Mouse (Mus musculus): ENCODE data around the gene Ndufb10. TPM values are rescaled to one million over a fixed set of nuclear protein-coding genes. Genes with fewer than 3 reads are reported as not detected.

Ndufb10 gene
- polyA plus RNA-seq, 1 experiment from 2014 or later = 269 TPM

DNA sequence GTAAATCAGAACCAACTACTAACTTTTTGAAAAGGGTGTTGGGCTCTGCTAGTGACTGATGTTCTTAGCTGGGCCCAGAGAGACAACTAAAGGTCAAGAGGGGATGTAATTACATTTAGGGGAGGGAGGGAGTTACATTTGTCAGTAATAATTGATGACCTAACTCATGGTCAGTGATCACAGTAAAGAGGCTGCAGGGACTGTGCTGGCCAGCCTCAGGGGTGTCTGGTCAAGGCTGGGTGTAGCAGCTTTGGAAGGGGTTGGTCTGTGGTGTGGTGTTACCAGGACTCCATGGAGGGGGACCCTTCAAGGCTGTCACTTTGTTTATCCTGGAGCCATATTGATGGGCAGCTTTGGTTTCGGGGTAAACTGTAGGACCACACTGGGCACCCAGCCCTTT is 33.1 kb upstream of the Ndufb10 start:
- peaks cover 9% of the 10 kb centered on the region; the same call in 1 of the 2 replicates for H3K27me3 ChIP-seq (ENCODE audit: control insufficient read depth, insufficient read depth, low read length)
- H3K9me3 ChIP-seq (ENCODE audit: control insufficient read depth, low read length) = no peaks in the 10 kb centered on the region
- TF ChIP-seq EP300 (optimal IDR thresholded peaks at IDR 0.05) = no peak
- no peak for TF ChIP-seq CTCF (IDR thresholded peaks at IDR 0.05; ENCODE audit: low read depth)
- DNase-seq (ENCODE audit: low spot score) (no peak), ATAC-seq (ENCODE audit: low FRiP score, low TSS enrichment) (no peak; the same call in 1 of the 2 replicates)
- no peak overlapping the region for H3K9ac ChIP-seq (ENCODE audit: low read length)
- H3K4me3 ChIP-seq (ENCODE audit: low read depth, low read length) = no peak overlapping the region
- H3K36me3 ChIP-seq (ENCODE audit: control insufficient read depth, insufficient read depth, low read length) = no peaks in the 10 kb centered on the region
- no peak overlapping the region for H3K4me2 ChIP-seq (replicated peaks; ENCODE audit: low read depth)
- H3K27ac ChIP-seq (replicated peaks) = no peak overlapping the region
- peaks cover 6% of the 10 kb centered on the region for H3K4me1 ChIP-seq (replicated peaks; ENCODE audit: control insufficient read depth, insufficient read depth)
- WGBS = 83% methylated on average over 1 of the region's 1 CpGs

DNA sequence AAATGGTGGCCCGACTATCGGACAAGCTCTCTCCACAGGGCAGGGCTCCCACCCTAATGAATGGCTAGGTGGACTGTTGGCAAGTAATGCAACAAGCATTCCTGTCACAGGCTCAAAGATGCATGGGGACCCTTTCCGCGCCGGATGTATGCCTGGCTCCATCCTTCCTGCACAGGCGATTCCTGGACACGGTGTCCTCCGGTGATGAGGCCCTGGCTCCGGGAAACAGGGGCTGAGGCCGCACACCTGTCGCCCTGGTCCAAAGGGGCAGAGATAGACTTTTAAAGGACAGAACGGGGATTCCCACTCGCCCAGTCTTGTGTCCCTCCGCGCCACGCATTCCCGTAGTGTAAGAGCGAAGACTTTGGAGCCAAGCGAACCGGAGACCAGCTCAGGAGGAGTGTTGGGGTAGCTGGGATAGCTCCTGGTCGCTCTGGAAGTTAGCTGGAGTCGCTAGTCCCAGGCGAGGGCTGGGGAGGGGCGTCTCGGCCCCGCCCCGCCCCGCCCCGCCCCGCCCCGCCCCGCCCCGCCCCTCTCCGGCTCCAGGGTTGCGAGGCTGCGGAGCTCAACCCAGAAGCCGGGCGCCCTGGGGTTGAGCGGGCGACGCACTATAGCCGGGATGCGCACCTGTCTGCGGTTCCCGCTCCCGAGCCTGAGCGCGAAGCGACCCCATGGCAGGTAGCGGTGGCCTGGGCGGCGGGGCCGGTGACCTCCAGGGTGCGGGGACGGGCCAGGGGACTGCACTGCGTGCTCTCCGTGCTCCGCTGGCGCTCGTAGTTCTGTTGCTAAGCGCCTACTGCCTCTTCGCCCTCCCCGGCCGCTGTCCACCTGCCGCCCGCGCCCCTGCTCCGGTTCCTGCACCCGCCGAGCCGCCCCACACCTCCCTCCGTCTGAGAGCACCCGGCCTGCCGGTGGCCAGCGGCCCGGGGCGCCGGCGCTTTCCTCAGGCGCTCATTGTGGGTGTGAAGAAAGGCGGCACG is 28.4 kb upstream of the Ndufb10 start, which contains the start of gene Hs3st6:
Gene Hs3st6 (plus strand): TSS at position 574 of the 980 bp plus-strand sequence.
- peak; percentile 77 for ATAC-seq (ENCODE audit: low FRiP score, low TSS enrichment)
- H3K27ac ChIP-seq (replicated peaks) = no peak within 1 kb of the TSS

DNA sequence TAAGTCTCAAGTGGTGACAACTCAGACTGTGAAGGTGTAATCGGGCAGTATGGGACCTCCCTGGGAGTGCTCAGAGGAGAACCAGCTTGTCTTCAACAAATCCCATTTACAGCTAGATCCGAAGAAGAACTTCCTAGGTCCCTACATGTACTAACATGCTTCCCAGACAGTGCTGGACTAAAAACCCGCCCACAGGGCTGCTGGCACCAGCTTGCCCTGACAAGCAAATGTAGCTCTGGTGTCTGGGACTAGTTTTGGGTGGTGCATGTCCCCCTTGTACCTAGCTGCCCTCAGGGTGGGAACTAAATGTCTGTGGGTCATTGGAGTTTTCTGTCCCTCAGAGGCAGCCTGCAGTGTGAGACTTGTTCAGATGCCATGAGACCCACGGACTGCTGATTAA is 27.2 kb upstream of the Ndufb10 start:
- TF ChIP-seq EP300 (optimal IDR thresholded peaks at IDR 0.05) (no peak), CTCF (IDR thresholded peaks at IDR 0.05; ENCODE audit: low read depth) (no peak)
- peaks cover 13% of the 10 kb centered on the region; the same call in 1 of the 2 replicates for H3K27me3 ChIP-seq (ENCODE audit: control insufficient read depth, insufficient read depth, low read length)

More for the DNA sequence above, 28.4 kb upstream of the Ndufb10 start, which contains the start of gene Hs3st6:
- Histone ChIP-seq H3K9me3 (ENCODE audit: control insufficient read depth, low read length) (no peaks in the 10 kb centered on the region), H3K4me1 (replicated peaks; ENCODE audit: control insufficient read depth, insufficient read depth) (peaks cover 8% of the 10 kb centered on the region), H3K4me3 (ENCODE audit: low read depth, low read length) (peak within 1 kb of the TSS; percentile 48), H3K27me3 (ENCODE audit: control insufficient read depth, insufficient read depth, low read length) (peaks cover 13% of the 10 kb centered on the region; the same call in 1 of the 2 replicates), H3K4me2 (replicated peaks; ENCODE audit: low read depth) (peak within 1 kb of the TSS; percentile 88), H3K36me3 (ENCODE audit: control insufficient read depth, insufficient read depth, low read length) (no peaks in the 10 kb centered on the region), H3K9ac (ENCODE audit: low read length) (peak within 1 kb of the TSS; percentile 31; the same call in 1 of the 2 replicates)
- WGBS = 2% methylated on average over 60 of the region's 82 CpGs
- TF ChIP-seq EP300 (optimal IDR thresholded peaks at IDR 0.05) (no peak), CTCF (IDR thresholded peaks at IDR 0.05; ENCODE audit: low read depth) (no peak)
- DNase-seq (ENCODE audit: low spot score) = peak; percentile 60

GRCm38 (mm10) chr17:24746986-24747385 is 22.7 kb upstream of the Ndufb10 start:
- 48% methylated on average over 4 of the region's 4 CpGs for WGBS
- no peak for ATAC-seq (ENCODE audit: low FRiP score, low TSS enrichment)
- no peaks in the 10 kb centered on the region for H3K4me1 ChIP-seq (replicated peaks; ENCODE audit: control insufficient read depth, insufficient read depth)
- no peak overlapping the region for H3K4me3 ChIP-seq (ENCODE audit: low read depth, low read length)
- H3K27me3 ChIP-seq (ENCODE audit: control insufficient read depth, insufficient read depth, low read length) = no peaks in the 10 kb centered on the region
- H3K27ac ChIP-seq (replicated peaks) = no peak overlapping the region
- H3K9ac ChIP-seq (ENCODE audit: low read length) = no peak overlapping the region
- no peak overlapping the region for H3K4me2 ChIP-seq (replicated peaks; ENCODE audit: low read depth)
- H3K36me3 ChIP-seq (ENCODE audit: control insufficient read depth, insufficient read depth, low read length) = 0 out of 2 replicates have a peak, but pooled peaks cover 1% of the 10 kb centered on the region
- no peak for DNase-seq (ENCODE audit: low spot score)
- TF ChIP-seq EP300 (optimal IDR thresholded peaks at IDR 0.05) (no peak), CTCF (IDR thresholded peaks at IDR 0.05; ENCODE audit: low read depth) (no peak)
- H3K9me3 ChIP-seq (ENCODE audit: control insufficient read depth, low read length) = no peaks in the 10 kb centered on the region

More for the DNA sequence above, 27.2 kb upstream of the Ndufb10 start:
- WGBS = 12% methylated on average over 4 of the region's 4 CpGs
- DNase-seq (ENCODE audit: low spot score) (no peak), ATAC-seq (ENCODE audit: low FRiP score, low TSS enrichment) (no peak)
- H3K4me1 ChIP-seq (replicated peaks; ENCODE audit: control insufficient read depth, insufficient read depth) = peaks cover 8% of the 10 kb centered on the region
- no peaks in the 10 kb centered on the region for H3K36me3 ChIP-seq (ENCODE audit: control insufficient read depth, insufficient read depth, low read length)
- no peak overlapping the region for H3K9ac ChIP-seq (ENCODE audit: low read length)
- no peak overlapping the region for H3K27ac ChIP-seq (replicated peaks)
- H3K9me3 ChIP-seq (ENCODE audit: control insufficient read depth, low read length) = no peaks in the 10 kb centered on the region
- H3K4me2 ChIP-seq (replicated peaks; ENCODE audit: low read depth) = peak overlapping the region; percentile 20
- H3K4me3 ChIP-seq (ENCODE audit: low read depth, low read length) = no peak overlapping the region

- peaks cover 10% of the 10 kb centered on the region; the same call in 1 of the 2 replicates for H3K36me3 ChIP-seq (ENCODE audit: control insufficient read depth, insufficient read depth, low read length)
- H3K27ac ChIP-seq (replicated peaks) = no peak overlapping the region
- H3K9me3 ChIP-seq (ENCODE audit: control insufficient read depth, low read length) = no peaks in the 10 kb centered on the region
- ATAC-seq (ENCODE audit: low FRiP score, low TSS enrichment) = peak; percentile 77
- WGBS = 16% methylated on average over 7 of the region's 7 CpGs
- no peak overlapping the region for H3K4me3 ChIP-seq (ENCODE audit: low read depth, low read length)
- H3K4me1 ChIP-seq (replicated peaks; ENCODE audit: control insufficient read depth, insufficient read depth) = no peaks in the 10 kb centered on the region
- H3K9ac ChIP-seq (ENCODE audit: low read length) = no peak overlapping the region
- H3K4me2 ChIP-seq (replicated peaks; ENCODE audit: low read depth) = no peak overlapping the region
- TF ChIP-seq CTCF (IDR thresholded peaks at IDR 0.05; ENCODE audit: low read depth) = peak; percentile 97
- no peak for TF ChIP-seq EP300 (optimal IDR thresholded peaks at IDR 0.05)
- no peaks in the 10 kb centered on the region for H3K27me3 ChIP-seq (ENCODE audit: control insufficient read depth, insufficient read depth, low read length)
- peak; percentile 82 for DNase-seq (ENCODE audit: low spot score)
Observed at GRCm38 (mm10) chr17:24745526-24746497, 21.5 kb upstream of the Ndufb10 start.

All from stomach, postnatal 0 days (tissue).